Mouse (Mus musculus) C2C12 (cell line): ENCODE data around the gene Mob2. TPM values are rescaled to one million over a fixed set of nuclear protein-coding genes. Genes with fewer than 3 reads are reported as not detected.

Experiments used
- H3K27me3 ChIP-seq: one replicate; pipeline ENCODE4 v1.6.1; 2011; ENCODE audit not compliant: control insufficient read depth, insufficient read depth, insufficient read length
- H3K36me3 ChIP-seq: one replicate; pipeline ENCODE4 v1.6.1; 2011; ENCODE audit not compliant: control insufficient read depth, insufficient read depth
- H3K4me3 ChIP-seq: one replicate; pipeline ENCODE4 v1.5.1; 2011; ENCODE audit warnings: mild to moderate bottlenecking, control low read depth; ENCODE audit not compliant: poor library complexity, insufficient read depth, severe bottlenecking
- H3K79me2 ChIP-seq: one replicate; pipeline ENCODE4 v1.6.1; 2011; ENCODE audit not compliant: control insufficient read depth, insufficient read depth
- H3K79me3 ChIP-seq: one replicate; pipeline ENCODE4 v1.6.1; 2011; ENCODE audit warnings: low read depth, control low read depth
- H3ac ChIP-seq: one replicate; pipeline ENCODE3; 2011; ENCODE audit warnings: low read depth; ENCODE audit not compliant: control insufficient read depth, insufficient read length
- CEBPB ChIP-seq: IDR thresholded peaks from one replicate; pipeline ENCODE4 v1.6.1; 2011; ENCODE audit warnings: low read depth, mild to moderate bottlenecking, control low read depth, moderate library complexity
- CTCF ChIP-seq: IDR thresholded peaks from one replicate; pipeline ENCODE4 v1.5.1; 2011; ENCODE audit not compliant: control insufficient read depth, insufficient read depth, insufficient read length
- FOSL1 ChIP-seq: IDR thresholded peaks from one replicate; pipeline ENCODE4 v1.8.0; 2011; ENCODE audit warnings: mild to moderate bottlenecking, low read length; ENCODE audit not compliant: poor library complexity, insufficient read depth, severe bottlenecking
- MAX ChIP-seq: IDR thresholded peaks from one replicate; pipeline ENCODE4 v1.6.1; 2011; ENCODE audit warnings: mild to moderate bottlenecking, control low read depth
- MYOD1 ChIP-seq: IDR thresholded peaks from one replicate; pipeline ENCODE4 v1.6.1; 2011; ENCODE audit warnings: low read depth; ENCODE audit not compliant: control insufficient read depth, insufficient read length
- MYOG ChIP-seq: IDR thresholded peaks from one replicate; pipeline ENCODE4 v1.6.1; 2011; ENCODE audit not compliant: control insufficient read depth, insufficient read length; ENCODE audit errors: extremely low read depth
- USF1 ChIP-seq: IDR thresholded peaks from one replicate; pipeline ENCODE4 v1.6.1; 2011; ENCODE audit warnings: low read depth, mild to moderate bottlenecking, control low read depth, moderate library complexity
- polyA plus RNA-seq: library from polyadenylated mRNA; unstranded; fragments of >200 nt; fragmentation: generic; extraction: Trizol; gene quantifications from one replicate; pipeline ENCODE4 v1.2.1, GENCODE M21; 2012; ENCODE audit warnings: missing spikeins

The Mob2 gene
- polyA plus RNA-seq, 1 experiment: 27.5 TPM

DNA sequence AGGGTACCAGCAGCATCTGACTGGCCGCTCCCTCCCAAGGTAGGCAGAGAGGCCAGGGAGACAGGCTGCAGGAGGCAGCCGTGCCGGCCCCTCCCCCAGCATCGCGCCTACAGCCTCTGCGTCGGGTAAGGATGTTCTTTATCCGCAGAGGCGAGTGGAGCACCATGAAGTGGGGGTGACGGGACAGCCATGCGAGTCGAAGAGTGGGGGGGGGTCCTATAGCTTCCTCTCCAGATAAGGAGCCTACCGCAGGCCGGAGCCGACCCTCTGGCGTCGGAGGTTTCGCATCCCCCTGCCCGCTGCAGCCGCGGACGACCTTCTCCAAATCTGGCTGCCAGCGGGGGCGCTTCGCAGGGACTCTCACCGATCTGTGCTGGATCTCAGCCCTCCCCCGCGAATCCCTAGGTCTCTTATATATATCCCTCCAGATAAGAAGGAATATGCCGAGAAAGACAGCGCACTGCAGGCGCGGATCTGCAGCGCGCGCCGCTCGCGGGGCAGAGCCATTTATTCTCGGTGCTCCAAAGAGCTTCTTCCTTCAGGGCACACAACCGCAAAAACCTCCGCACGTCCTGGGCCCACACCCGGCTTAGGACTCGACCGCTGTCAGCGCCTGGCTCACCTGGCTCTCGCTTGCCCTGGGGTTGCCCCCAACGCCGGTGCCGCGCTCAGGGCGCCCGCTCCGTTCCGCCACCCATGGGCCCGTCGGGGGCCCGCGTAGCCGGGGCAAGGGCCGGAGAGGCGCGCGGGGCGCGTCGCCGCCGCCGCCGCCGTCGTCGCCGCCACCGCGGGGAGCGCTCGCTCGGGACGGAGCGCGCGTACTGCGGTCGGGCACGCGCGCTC, 33.7 kb upstream of the Mob2 start:
- TF ChIP-seq USF1 (no peak), CEBPB (no peak), MYOG (no peak), FOSL1 (no peak), CTCF (no peak), MYOD1 (no peak), MAX (no peak)
- Histone ChIP-seq H3K79me3 (no peaks in the 10 kb centered on the region), H3ac (peak overlapping the region; percentile 37), H3K36me3 (no peaks in the 10 kb centered on the region), H3K4me3 (peak overlapping the region; percentile 42), H3K79me2 (peaks cover 21% of the 10 kb centered on the region), H3K27me3 (peaks cover 11% of the 10 kb centered on the region)

- H3K4me3 ChIP-seq: peak overlapping the region; percentile 42
- H3K79me3 ChIP-seq: no peaks in the 10 kb centered on the region
- no peaks in the 10 kb centered on the region for H3K36me3 ChIP-seq
- peak overlapping the region; percentile 37 for H3ac ChIP-seq
- peaks cover 10% of the 10 kb centered on the region for H3K27me3 ChIP-seq
- TF ChIP-seq USF1: peak; percentile 28
- TF ChIP-seq FOSL1: no peak
- no peak for TF ChIP-seq MYOG
- peaks cover 21% of the 10 kb centered on the region for H3K79me2 ChIP-seq
These were observed 32.9 kb upstream of the Mob2 start for GRCm38 (mm10) chr7:142093696-142094240.

GRCm38 (mm10) chr7:142092991-142093390, 32.1 kb upstream of the Mob2 start:
- Histone ChIP-seq H3K27me3 (peaks cover 7% of the 10 kb centered on the region), H3K36me3 (no peaks in the 10 kb centered on the region), H3ac (no peak overlapping the region), H3K79me3 (no peaks in the 10 kb centered on the region), H3K4me3 (no peak overlapping the region), H3K79me2 (peaks cover 21% of the 10 kb centered on the region)
- TF ChIP-seq CTCF (no peak), CEBPB (no peak), MYOG (no peak), FOSL1 (no peak), MYOD1 (no peak), USF1 (no peak), MAX (no peak)

- Histone ChIP-seq H3K79me3 (no peaks in the 10 kb centered on the region), H3ac (no peak overlapping the region), H3K79me2 (peaks cover 21% of the 10 kb centered on the region), H3K4me3 (no peak overlapping the region), H3K36me3 (peaks cover 4% of the 10 kb centered on the region), H3K27me3 (peaks cover 6% of the 10 kb centered on the region)
- TF ChIP-seq FOSL1 (no peak), CTCF (no peak), MYOD1 (no peak)
These were observed 31.0 kb upstream of the Mob2 start for GRCm38 (mm10) chr7:142091848-142092247.

- H3K79me2 ChIP-seq: peaks cover 21% of the 10 kb centered on the region
- H3K27me3 ChIP-seq: no peaks in the 10 kb centered on the region
- no peaks in the 10 kb centered on the region for H3K79me3 ChIP-seq
- peaks cover 10% of the 10 kb centered on the region for H3K36me3 ChIP-seq
- H3ac ChIP-seq: no peak overlapping the region
- no peak overlapping the region for H3K4me3 ChIP-seq
- TF ChIP-seq FOSL1 (no peak), MYOG (no peak), USF1 (no peak), CEBPB (no peak), MYOD1 (no peak), CTCF (no peak), MAX (no peak)
These were observed 29.0 kb upstream of the Mob2 start for GRCm38 (mm10) chr7:142089648-142090447.
